Mouse (Mus musculus) midbrain, embryonic 12.5 days (tissue): ENCODE measurements at regions not wholly inside any gene's neighbourhood (a gene's known extent, or its start where the extent isn't known, plus 50 kb on each side); places are given as distances from the start of the nearest gene placed in this dataset.

Experiments used
- ATAC-seq: fragments of 200-750 bp; cut with Nextera tagmentation; 2 replicates; pipeline ENCODE4 v1.8.0; 2017; ENCODE audit warnings: low read depth, moderate TSS enrichment, moderate library complexity; ENCODE audit not compliant: low FRiP score
- H3K27ac ChIP-seq: fragments of 300-500 bp; sonication (generic); replicated peaks from 2 replicates; pipeline ENCODE4 v1.5.1; 2016; ENCODE audit warnings: mild to moderate bottlenecking
- H3K27me3 ChIP-seq: fragments of 300-500 bp; sonication (generic); 2 replicates; pipeline ENCODE4 v1.6.1; 2016; ENCODE audit warnings: mild to moderate bottlenecking
- H3K36me3 ChIP-seq: fragments of 300-500 bp; sonication (generic); 2 replicates; pipeline ENCODE4 v1.6.1; 2016
- H3K4me1 ChIP-seq: fragments of 300-500 bp; sonication (generic); 2 replicates; pipeline ENCODE4 v1.6.1; 2016
- H3K4me2 ChIP-seq: fragments of 300-500 bp; sonication (generic); replicated peaks from 2 replicates; pipeline ENCODE4 v1.6.1; 2016; ENCODE audit warnings: mild to moderate bottlenecking, moderate library complexity
- H3K4me3 ChIP-seq: fragments of 300-500 bp; sonication (generic); 2 replicates; pipeline ENCODE4 v1.5.1; 2016; ENCODE audit warnings: mild to moderate bottlenecking
- H3K9ac ChIP-seq: fragments of 300-500 bp; sonication (generic); replicated peaks from 2 replicates; pipeline ENCODE4 v1.6.1; 2016; ENCODE audit warnings: mild to moderate bottlenecking, moderate library complexity
- H3K9me3 ChIP-seq: fragments of 300-500 bp; sonication (generic); 2 replicates; pipeline ENCODE4 v1.6.1; 2016; ENCODE audit warnings: mild to moderate bottlenecking
- WGBS: fragments of 180-500 bp; shearing (Covaris S2); methylation state at CpG from one replicate; pipeline ENCODE4 v1.1.7; 2016; 5-methylcytosine and 5-hydroxymethylcytosine counted together

DNA sequence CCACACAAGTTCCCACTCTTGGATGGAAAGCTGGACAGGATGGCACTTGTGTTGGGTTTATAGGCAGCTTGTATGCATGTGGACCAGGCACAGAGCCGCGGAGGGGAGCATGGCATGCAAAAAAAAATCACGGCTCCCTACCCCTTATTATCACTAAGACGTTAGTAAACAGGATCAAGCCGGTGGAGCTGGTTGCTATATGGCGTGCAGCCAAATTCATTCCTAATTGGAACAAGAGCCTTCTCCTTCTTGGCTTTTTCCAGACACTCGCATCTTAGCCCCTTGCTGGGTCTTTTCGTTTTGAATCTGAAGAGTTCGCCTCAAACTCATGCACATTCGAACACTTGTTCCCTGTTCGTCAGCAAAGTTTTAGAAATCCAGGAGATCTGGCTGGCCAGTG lies 211.0 kb downstream of the Rplp1 start:
- Histone ChIP-seq H3K4me3 (no peak overlapping the region), H3K27me3 (peaks cover 27% of the 10 kb centered on the region), H3K9me3 (no peaks in the 10 kb centered on the region), H3K4me1 (peaks cover 13% of the 10 kb centered on the region), H3K27ac (no peak overlapping the region), H3K4me2 (no peak overlapping the region), H3K9ac (no peak overlapping the region), H3K36me3 (no peaks in the 10 kb centered on the region)
- WGBS, result 77% methylated on average over 11 of the region's 11 CpGs
- no peak for ATAC-seq

DNA sequence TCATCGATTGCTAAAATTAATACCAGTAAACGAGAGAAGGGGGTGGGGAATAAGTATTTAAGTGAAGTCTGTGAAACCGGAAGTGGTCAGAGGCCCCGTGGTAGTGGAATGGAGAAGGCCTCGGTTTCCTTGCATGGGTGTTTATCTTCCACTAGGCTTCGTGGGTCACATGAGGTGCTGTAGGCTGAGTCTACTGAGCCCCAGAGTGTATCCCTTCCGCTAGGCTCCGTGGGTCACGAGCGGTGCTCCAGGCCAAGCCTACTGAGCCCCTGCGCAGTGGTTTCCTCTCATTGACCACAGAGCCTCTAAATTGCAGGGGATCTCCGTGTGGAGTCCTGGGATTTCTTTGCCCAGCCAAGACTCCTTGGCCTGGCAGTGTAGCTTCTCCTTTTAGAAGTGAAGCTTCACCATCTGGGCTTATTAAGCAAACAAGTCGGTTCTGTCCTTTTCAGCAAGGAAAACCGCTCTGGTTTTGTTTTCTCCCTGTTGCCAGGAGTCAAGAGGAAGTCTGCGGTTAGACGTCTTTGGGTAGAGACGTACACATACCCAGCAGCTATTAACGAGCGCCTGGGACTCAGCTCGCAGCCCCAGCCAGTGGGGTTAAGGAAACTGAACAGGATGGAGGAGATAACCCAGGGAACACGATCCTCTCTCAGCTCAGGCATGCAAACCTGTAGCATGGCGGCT lies 211.9 kb downstream of the Rplp1 start:
- Histone ChIP-seq H3K9me3 (no peaks in the 10 kb centered on the region), H3K4me1 (peaks cover 20% of the 10 kb centered on the region), H3K27ac (no peak overlapping the region), H3K27me3 (peaks cover 27% of the 10 kb centered on the region), H3K4me3 (no peak overlapping the region), H3K4me2 (no peak overlapping the region), H3K9ac (no peak overlapping the region), H3K36me3 (no peaks in the 10 kb centered on the region)
- 73% methylated on average over 22 of the region's 22 CpGs for WGBS
- no peak for ATAC-seq

DNA sequence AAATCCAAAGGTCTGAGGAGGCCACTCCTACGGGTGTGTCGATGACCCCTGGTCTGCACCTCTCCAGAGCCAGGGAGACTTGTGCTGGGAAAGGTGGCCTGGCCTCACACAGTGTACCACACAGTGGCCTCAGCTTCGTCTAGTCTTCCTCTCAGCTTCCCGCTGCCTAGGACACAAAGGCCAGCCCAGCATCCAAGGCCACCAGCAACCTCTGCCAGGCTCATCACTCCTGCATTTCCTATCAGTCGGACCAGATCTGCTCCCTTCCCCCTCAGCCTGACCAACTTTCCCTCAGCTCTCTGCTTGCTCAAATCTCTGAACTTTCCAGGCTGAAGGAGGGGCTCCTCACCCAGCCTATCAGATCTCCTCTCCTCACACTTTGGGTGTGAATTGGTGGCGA lies 213.8 kb downstream of the Rplp1 start:
- WGBS, result 86% methylated on average over 6 of the region's 6 CpGs
- no peak overlapping the region for H3K27ac ChIP-seq
- peaks cover 27% of the 10 kb centered on the region for H3K27me3 ChIP-seq
- no peak overlapping the region for H3K9ac ChIP-seq
- no peak overlapping the region for H3K4me2 ChIP-seq
- no peak overlapping the region for H3K4me3 ChIP-seq
- no peaks in the 10 kb centered on the region for H3K9me3 ChIP-seq
- ATAC-seq, result no peak
- H3K4me1 ChIP-seq, result peaks cover 22% of the 10 kb centered on the region
- H3K36me3 ChIP-seq, result no peaks in the 10 kb centered on the region

DNA sequence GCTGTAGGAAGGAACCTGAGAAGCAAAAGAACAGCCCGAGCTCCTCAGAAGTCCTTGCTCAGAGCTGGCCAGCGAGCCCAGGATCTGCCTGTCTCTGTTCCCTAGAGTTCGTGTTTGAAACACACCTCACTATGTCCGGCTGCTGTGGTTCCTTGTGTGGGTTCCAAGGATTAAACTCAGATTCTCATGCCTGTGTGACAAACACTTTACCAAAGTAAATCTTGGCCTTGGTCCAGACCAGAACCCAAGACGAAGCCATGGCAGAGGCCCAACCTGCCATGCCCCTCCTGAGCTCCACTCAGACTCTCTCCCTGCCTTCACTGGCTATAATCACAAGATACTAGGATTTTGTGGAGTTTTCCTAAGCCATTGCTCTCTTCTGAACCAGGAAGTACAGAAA lies 214.7 kb downstream of the Rplp1 start:
- Histone ChIP-seq H3K4me2 (no peak overlapping the region), H3K27me3 (peaks cover 29% of the 10 kb centered on the region), H3K9me3 (no peaks in the 10 kb centered on the region), H3K4me1 (peaks cover 26% of the 10 kb centered on the region), H3K36me3 (no peaks in the 10 kb centered on the region), H3K9ac (no peak overlapping the region), H3K4me3 (no peak overlapping the region), H3K27ac (no peak overlapping the region)
- WGBS, result 85% methylated on average over 5 of the region's 5 CpGs
- ATAC-seq, result no peak

DNA sequence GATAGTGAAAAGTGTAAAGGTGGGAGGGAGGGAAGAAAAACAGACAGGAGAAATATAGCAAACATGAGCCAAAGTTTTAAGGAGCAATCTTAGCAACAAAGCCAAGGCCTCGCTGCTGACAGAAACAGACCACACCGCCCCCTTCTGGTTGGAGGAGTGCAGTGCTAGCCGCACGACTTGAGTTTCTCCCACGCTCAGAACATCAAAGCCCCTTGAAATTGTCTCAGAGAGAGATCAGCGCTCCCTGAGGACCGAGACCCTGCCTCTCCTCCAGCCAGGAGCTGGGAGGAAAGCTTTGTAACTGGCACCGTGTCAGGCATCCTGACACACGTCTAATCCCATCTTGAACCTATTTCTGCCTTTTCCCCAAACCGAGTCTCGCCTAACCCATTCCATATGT lies 216.4 kb downstream of the Rplp1 start:
- no peak for ATAC-seq
- no peaks in the 10 kb centered on the region for H3K36me3 ChIP-seq

DNA sequence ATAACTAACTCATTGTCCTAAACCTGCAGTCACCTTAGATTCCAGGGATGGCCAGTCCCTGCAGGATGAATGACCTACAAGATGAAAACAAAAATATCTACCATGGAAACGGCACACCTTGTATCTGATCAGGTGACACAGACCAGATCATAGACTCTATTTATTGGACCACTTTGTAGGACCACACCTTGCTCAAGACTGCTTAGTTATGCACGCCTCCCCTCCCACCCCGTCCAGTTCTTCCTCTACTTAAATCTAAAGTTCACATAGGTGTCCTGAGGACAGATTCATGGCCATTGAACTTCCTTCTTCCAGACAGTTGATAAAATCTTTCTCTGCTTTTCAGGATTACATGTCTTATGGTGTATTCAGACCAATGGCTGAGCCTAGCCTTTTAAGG lies 217.5 kb downstream of the Rplp1 start:
- Histone ChIP-seq H3K27me3 (peaks cover 43% of the 10 kb centered on the region), H3K4me2 (no peak overlapping the region), H3K4me3 (no peak overlapping the region), H3K27ac (no peak overlapping the region), H3K9ac (no peak overlapping the region), H3K36me3 (no peaks in the 10 kb centered on the region), H3K4me1 (peaks cover 19% of the 10 kb centered on the region), H3K9me3 (no peaks in the 10 kb centered on the region)
- ATAC-seq, result no peak
- WGBS, result 92% methylated on average over 3 of the region's 3 CpGs

More for the DNA sequence above, 216.4 kb downstream of the Rplp1 start:
- H3K4me2 ChIP-seq, result no peak overlapping the region
- 10% methylated on average over 11 of the region's 11 CpGs for WGBS
- H3K4me3 ChIP-seq, result no peak overlapping the region
- H3K4me1 ChIP-seq, result peaks cover 23% of the 10 kb centered on the region
- H3K9ac ChIP-seq, result no peak overlapping the region; the same call in 1 of the 2 replicates
- H3K27ac ChIP-seq, result no peak overlapping the region
- no peaks in the 10 kb centered on the region for H3K9me3 ChIP-seq
- H3K27me3 ChIP-seq, result peaks cover 36% of the 10 kb centered on the region

DNA sequence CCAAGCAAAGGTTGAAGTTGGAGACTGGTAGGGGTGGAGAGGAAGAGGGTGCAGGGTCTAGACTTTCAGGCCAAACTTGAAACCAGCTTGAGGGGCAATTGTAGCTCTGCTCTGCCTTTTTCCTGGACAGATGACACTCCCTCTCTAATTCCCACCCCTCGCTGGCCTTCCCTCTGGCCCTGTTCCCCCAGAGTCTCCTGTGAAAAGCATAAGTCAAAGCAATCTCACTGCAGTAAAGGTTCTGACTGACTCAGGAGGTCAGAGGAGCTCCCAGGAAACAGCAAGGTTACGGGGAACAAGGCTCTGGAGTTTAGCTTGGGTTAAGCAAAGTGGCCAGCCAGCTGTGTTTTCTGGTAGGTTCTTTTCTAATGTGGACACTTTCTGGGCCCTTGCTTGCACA lies 218.5 kb downstream of the Rplp1 start:
- Histone ChIP-seq H3K4me2 (no peak overlapping the region), H3K36me3 (no peaks in the 10 kb centered on the region), H3K4me3 (no peak overlapping the region), H3K9ac (no peak overlapping the region), H3K9me3 (no peaks in the 10 kb centered on the region), H3K27ac (no peak overlapping the region), H3K27me3 (peaks cover 39% of the 10 kb centered on the region), H3K4me1 (peaks cover 19% of the 10 kb centered on the region)
- ATAC-seq, result no peak
- WGBS, result 78% methylated on average over 2 of the region's 2 CpGs

DNA sequence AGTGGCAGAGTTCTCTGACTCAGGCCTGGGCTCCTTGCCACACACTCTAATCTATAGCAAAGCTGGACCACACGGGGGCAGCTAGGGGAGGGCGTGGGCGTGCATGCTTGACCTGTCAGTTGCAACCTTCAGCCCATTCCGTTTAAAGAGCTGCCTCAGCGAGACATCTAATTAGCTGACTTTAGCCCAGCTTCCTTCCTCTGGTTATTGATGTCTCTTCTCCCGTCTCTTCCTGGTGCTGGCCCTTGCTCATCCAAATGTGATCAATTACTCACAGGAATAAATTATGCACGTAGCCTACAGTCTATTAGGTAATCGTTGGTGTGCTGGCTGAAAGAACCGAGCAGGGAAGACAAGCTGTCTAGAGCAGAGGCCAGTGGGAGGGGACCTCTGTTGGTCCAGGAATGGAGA lies 219.0 kb downstream of the Rplp1 start:
- 17% methylated on average over 9 of the region's 9 CpGs for whole genome bisulfite sequencing

DNA sequence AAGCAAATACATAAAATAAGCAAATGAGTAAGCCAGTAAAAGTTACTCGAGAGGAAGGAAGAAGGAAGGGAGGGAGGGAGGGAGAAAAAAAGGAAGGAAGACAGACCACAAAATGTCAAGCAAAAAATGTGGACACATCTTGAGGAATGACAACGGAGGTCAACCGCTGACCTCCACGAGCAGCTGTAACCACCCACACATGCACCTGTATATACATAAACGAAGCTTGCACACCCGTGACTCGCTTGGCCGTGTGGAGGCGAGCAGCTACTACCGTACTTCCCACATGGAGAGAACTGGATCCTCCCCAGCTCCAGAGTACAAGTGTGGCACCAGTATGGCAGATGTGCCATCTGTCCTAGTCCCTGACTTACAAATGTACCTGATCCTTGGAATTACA lies 220.1 kb downstream of the Rplp1 start:
- Histone ChIP-seq H3K4me3 (no peak overlapping the region), H3K36me3 (no peaks in the 10 kb centered on the region), H3K27me3 (peaks cover 29% of the 10 kb centered on the region), H3K9ac (no peak overlapping the region), H3K27ac (no peak overlapping the region), H3K4me1 (peaks cover 22% of the 10 kb centered on the region), H3K4me2 (no peak overlapping the region), H3K9me3 (no peaks in the 10 kb centered on the region)
- 83% methylated on average over 10 of the region's 10 CpGs for WGBS
- ATAC-seq, result no peak

More for the DNA sequence above, 219.0 kb downstream of the Rplp1 start:
- Histone ChIP-seq H3K4me2 (no peak overlapping the region), H3K9ac (no peak overlapping the region), H3K27ac (no peak overlapping the region), H3K4me1 (peaks cover 19% of the 10 kb centered on the region), H3K36me3 (no peaks in the 10 kb centered on the region), H3K9me3 (no peaks in the 10 kb centered on the region), H3K27me3 (peaks cover 39% of the 10 kb centered on the region), H3K4me3 (no peak overlapping the region)
- ATAC-seq, result no peak

DNA sequence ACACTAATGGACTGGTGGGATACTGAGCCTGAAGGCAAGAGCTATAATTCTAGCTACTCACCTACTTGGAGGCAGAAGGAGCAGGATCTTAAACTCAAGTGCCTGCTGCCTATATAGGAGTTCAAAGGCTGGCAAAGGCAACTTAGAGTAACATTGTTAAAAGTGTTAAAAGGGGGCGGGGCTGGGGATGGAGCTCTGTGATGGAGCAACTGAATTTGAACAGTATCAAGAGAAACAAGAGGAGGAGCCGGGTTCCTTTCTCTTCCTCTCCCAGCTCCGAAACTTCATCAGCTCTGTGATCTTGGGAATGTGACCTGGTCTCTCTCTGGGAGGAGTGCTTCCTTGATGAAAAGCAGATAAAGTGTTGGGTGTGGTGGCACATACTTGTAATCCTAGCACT lies 223.6 kb downstream of the Rplp1 start:
- WGBS, result 84% methylated on average over 3 of the region's 3 CpGs

DNA sequence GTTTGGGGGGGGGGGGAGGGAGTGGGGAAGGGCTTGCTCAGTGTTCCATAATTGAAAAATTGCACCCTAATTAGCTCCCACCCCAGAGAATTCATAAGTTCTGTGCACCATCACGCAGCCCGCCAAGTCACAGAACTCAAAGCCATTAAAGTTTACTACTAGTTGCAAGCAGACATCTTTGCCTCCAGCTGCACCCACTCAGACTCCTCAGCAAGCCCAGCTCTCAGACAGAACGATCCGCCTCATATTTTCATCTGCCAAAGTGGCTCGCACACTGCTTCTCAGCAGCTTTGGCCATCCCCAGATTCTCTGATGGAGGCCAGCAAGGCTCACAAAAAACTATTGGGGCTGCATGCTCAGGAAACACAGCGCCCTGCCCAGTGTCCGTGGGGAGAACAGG lies 224.4 kb downstream of the Rplp1 start:
- no peak overlapping the region for H3K4me3 ChIP-seq
- H3K9me3 ChIP-seq, result no peaks in the 10 kb centered on the region
- H3K4me2 ChIP-seq, result no peak overlapping the region
- ATAC-seq, result no peak
- WGBS, result 88% methylated on average over 7 of the region's 7 CpGs
- H3K27me3 ChIP-seq, result 0 out of 2 replicates have a peak, but pooled peaks cover 23% of the 10 kb centered on the region
- H3K36me3 ChIP-seq, result no peaks in the 10 kb centered on the region
- no peak overlapping the region for H3K27ac ChIP-seq
- H3K4me1 ChIP-seq, result peaks cover 4% of the 10 kb centered on the region; the same call in 1 of the 2 replicates
- no peak overlapping the region for H3K9ac ChIP-seq

More for the DNA sequence above, 223.6 kb downstream of the Rplp1 start:
- ATAC-seq, result no peak
- H3K27me3 ChIP-seq, result 0 out of 2 replicates have a peak, but pooled peaks cover 23% of the 10 kb centered on the region
- H3K9ac ChIP-seq, result no peak overlapping the region
- H3K9me3 ChIP-seq, result no peaks in the 10 kb centered on the region
- no peak overlapping the region for H3K4me2 ChIP-seq
- no peak overlapping the region for H3K4me3 ChIP-seq
- H3K36me3 ChIP-seq, result no peaks in the 10 kb centered on the region
- no peak overlapping the region for H3K27ac ChIP-seq
- peaks cover 10% of the 10 kb centered on the region for H3K4me1 ChIP-seq

DNA sequence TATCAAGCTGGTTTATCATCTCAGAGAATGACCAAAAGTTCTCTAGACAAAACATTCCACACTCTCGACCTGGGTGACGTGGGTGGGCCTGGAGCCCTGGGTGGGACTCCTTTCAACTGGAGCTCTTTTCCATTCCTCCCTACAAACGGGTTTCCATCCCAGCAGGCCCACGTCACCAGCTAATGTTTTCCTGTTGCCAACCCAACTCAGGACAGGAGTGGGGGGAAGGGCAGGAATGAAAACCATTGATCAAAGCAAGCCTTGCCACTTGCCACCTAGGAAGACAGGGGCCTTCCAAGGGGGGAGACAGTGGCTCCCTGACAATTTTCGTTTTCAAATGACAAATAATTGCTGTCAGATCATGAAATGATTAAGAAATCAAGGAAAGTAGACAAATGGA lies 224.8 kb downstream of the Rplp1 start:
- no peak for ATAC-seq
- Histone ChIP-seq H3K4me2 (no peak overlapping the region), H3K36me3 (no peaks in the 10 kb centered on the region), H3K4me1 (peaks cover 4% of the 10 kb centered on the region; the same call in 1 of the 2 replicates), H3K27me3 (0 out of 2 replicates have a peak, but pooled peaks cover 21% of the 10 kb centered on the region), H3K27ac (no peak overlapping the region), H3K4me3 (no peak overlapping the region), H3K9ac (no peak overlapping the region), H3K9me3 (no peaks in the 10 kb centered on the region)
- 35% methylated on average over 5 of the region's 5 CpGs for WGBS

DNA sequence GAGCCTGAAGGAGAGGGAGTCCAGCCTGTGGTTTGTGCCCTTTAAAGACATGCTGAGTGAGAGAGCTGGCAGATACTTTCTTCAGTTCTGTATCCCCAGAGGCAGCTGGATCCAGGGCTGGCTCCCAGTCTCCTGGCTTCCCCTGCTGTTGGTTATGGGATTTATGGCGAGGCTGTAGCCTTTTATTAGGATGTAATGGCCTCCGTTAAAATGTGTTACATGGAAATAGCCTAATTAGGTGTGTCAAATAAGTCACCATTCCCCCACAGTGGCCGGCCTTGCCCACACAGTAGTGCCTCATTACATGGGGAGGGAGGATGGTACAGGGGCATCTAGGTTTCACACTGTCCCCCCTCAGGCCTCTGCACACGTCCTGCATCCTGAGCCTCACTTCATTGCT lies 230.8 kb downstream of the Rplp1 start:
- H3K36me3 ChIP-seq, result no peaks in the 10 kb centered on the region
- H3K4me3 ChIP-seq, result no peak overlapping the region
- H3K9ac ChIP-seq, result no peak overlapping the region
- no peaks in the 10 kb centered on the region for H3K9me3 ChIP-seq
- ATAC-seq, result no peak
- WGBS, result 75% methylated on average over 4 of the region's 4 CpGs
- H3K4me1 ChIP-seq, result peaks cover 9% of the 10 kb centered on the region
- no peak overlapping the region for H3K4me2 ChIP-seq
- H3K27ac ChIP-seq, result no peak overlapping the region
- 0 out of 2 replicates have a peak, but pooled peaks cover 8% of the 10 kb centered on the region for H3K27me3 ChIP-seq
